Mouse (Mus musculus) limb, embryonic 11.5 days (tissue): ENCODE data around the gene Ntpcr. TPM values are rescaled to one million over a fixed set of nuclear protein-coding genes. Genes with fewer than 3 reads are reported as not detected.

Source experiments
- ATAC-seq: fragments of 200-750 bp; cut with Nextera tagmentation; 2 replicates; pipeline ENCODE4 v1.8.0; 2017; ENCODE audit warnings: low read depth; ENCODE audit not compliant: insufficient number of reproducible peaks, low FRiP score, low TSS enrichment
- DNase-seq: peaks from one replicate; pipeline ENCODE4 v3.0.0-alpha.2; 2015; ENCODE audit warnings: low spot score
- H3K27ac ChIP-seq: fragments of 300-500 bp; sonication (generic); replicated peaks from 2 replicates; pipeline ENCODE4 v1.5.1; 2014; ENCODE audit warnings: low read depth, mild to moderate bottlenecking, low read length
- H3K27me3 ChIP-seq: fragments of 300-500 bp; sonication (generic); 2 replicates; pipeline ENCODE4 v1.6.1; 2014; ENCODE audit warnings: mild to moderate bottlenecking, low read length, mixed read lengths; ENCODE audit not compliant: control insufficient read depth, insufficient read depth
- H3K36me3 ChIP-seq: fragments of 300-500 bp; sonication (generic); 2 replicates; pipeline ENCODE4 v1.6.1; 2014; ENCODE audit warnings: mild to moderate bottlenecking, low read length, moderate library complexity, mixed read lengths; ENCODE audit not compliant: control insufficient read depth, insufficient read depth
- H3K4me1 ChIP-seq: fragments of 300-500 bp; sonication (generic); 2 replicates; pipeline ENCODE4 v1.6.1; 2014; ENCODE audit warnings: low read length, mixed read lengths; ENCODE audit not compliant: control insufficient read depth, insufficient read depth
- H3K4me2 ChIP-seq: fragments of 300-500 bp; sonication (generic); 2 replicates; pipeline ENCODE4 v1.6.1; 2014; ENCODE audit warnings: low read depth, mild to moderate bottlenecking, moderate library complexity; ENCODE audit not compliant: severe bottlenecking
- H3K4me3 ChIP-seq: fragments of 300-500 bp; sonication (generic); 2 replicates; pipeline ENCODE4 v1.5.1; 2014; ENCODE audit warnings: low read depth, low read length
- H3K9ac ChIP-seq: fragments of 300-500 bp; sonication (generic); 2 replicates; pipeline ENCODE4 v1.6.1; 2014; ENCODE audit warnings: mild to moderate bottlenecking, low read length
- H3K9me3 ChIP-seq: fragments of 300-500 bp; sonication (generic); 2 replicates; pipeline ENCODE4 v1.6.1; 2016; ENCODE audit warnings: low read length; ENCODE audit not compliant: control insufficient read depth
- WGBS: fragments of 180-500 bp; shearing (Covaris S2); extraction: QIAGEN DNeasy Blood & Tissue Kit; methylation state at CpG from one replicate; pipeline ENCODE4 v1.1.7; 2014; 5-methylcytosine and 5-hydroxymethylcytosine counted together
- polyA plus RNA-seq: library from polyadenylated mRNA; unstranded; fragments of >200 nt; fragmentation: Nextera tagmentation; extraction: Ambion mirVana; gene quantifications from 2 replicates; pipeline ENCODE4 v1.2.1, GENCODE M21; 2014

Ntpcr gene
- polyA plus RNA-seq, 1 experiment from 2014 or later, result 22.0 TPM

- Histone ChIP-seq H3K9ac (peak overlapping the region; percentile 64), H3K36me3 (no peaks in the 10 kb centered on the region), H3K4me3 (peak overlapping the region; percentile 61), H3K27ac (no peak overlapping the region), H3K4me2 (peak overlapping the region; percentile 83), H3K4me1 (peaks cover 11% of the 10 kb centered on the region), H3K9me3 (no peaks in the 10 kb centered on the region), H3K27me3 (no peaks in the 10 kb centered on the region)
- WGBS, result 9% methylated on average over 44 of the region's 52 CpGs
- ATAC-seq (peak; percentile 87), DNase-seq (peak; percentile 93)
These were observed 4.5 kb downstream of the Ntpcr start for GRCm38 (mm10) chr8:125733964-125734956.

GRCm38 (mm10) chr8:125738956-125739355 is 9.2 kb downstream of the Ntpcr start:
- no peaks in the 10 kb centered on the region for H3K9me3 ChIP-seq
- H3K9ac ChIP-seq, result no peak overlapping the region
- DNase-seq, result no peak
- no peaks in the 10 kb centered on the region for H3K27me3 ChIP-seq
- 76% methylated on average over 4 of the region's 4 CpGs for WGBS
- peaks cover 11% of the 10 kb centered on the region for H3K4me1 ChIP-seq
- no peak overlapping the region for H3K4me2 ChIP-seq
- H3K36me3 ChIP-seq, result no peaks in the 10 kb centered on the region
- H3K4me3 ChIP-seq, result no peak overlapping the region
- H3K27ac ChIP-seq, result no peak overlapping the region
- no peak for ATAC-seq

GRCm38 (mm10) chr8:125740655-125741054 is 10.9 kb downstream of the Ntpcr start:
- Histone ChIP-seq H3K9me3 (no peaks in the 10 kb centered on the region), H3K4me2 (no peak overlapping the region), H3K36me3 (no peaks in the 10 kb centered on the region), H3K27me3 (no peaks in the 10 kb centered on the region), H3K4me1 (0 out of 2 replicates have a peak, but pooled peaks cover 2% of the 10 kb centered on the region), H3K27ac (no peak overlapping the region), H3K9ac (no peak overlapping the region), H3K4me3 (no peak overlapping the region)
- ATAC-seq (no peak), DNase-seq (no peak)
- WGBS, result 74% methylated on average over 10 of the region's 10 CpGs

- no peak for DNase-seq
- no peaks in the 10 kb centered on the region for H3K36me3 ChIP-seq
- H3K27ac ChIP-seq, result no peak overlapping the region
- no peak overlapping the region for H3K4me3 ChIP-seq
- H3K4me2 ChIP-seq, result no peak overlapping the region
- H3K4me1 ChIP-seq, result no peaks in the 10 kb centered on the region
- H3K9me3 ChIP-seq, result no peaks in the 10 kb centered on the region
- no peak overlapping the region for H3K9ac ChIP-seq
- ATAC-seq, result no peak
- WGBS, result 80% methylated on average over 5 of the region's 5 CpGs
- H3K27me3 ChIP-seq, result no peaks in the 10 kb centered on the region
These were observed 11.6 kb downstream of the Ntpcr start for GRCm38 (mm10) chr8:125741377-125741776.

- Histone ChIP-seq H3K4me2 (no peak overlapping the region), H3K4me1 (peaks cover under 1% of the 10 kb centered on the region; the same call in 1 of the 2 replicates), H3K4me3 (no peak overlapping the region), H3K27me3 (no peaks in the 10 kb centered on the region), H3K9me3 (no peaks in the 10 kb centered on the region), H3K27ac (no peak overlapping the region), H3K9ac (no peak overlapping the region), H3K36me3 (no peaks in the 10 kb centered on the region)
- 71% methylated on average over 2 of the region's 2 CpGs for WGBS
- DNase-seq (no peak), ATAC-seq (no peak)
These were observed 12.1 kb downstream of the Ntpcr start for GRCm38 (mm10) chr8:125741855-125742254.

GRCm38 (mm10) chr8:125742406-125742805 is 12.6 kb downstream of the Ntpcr start:
- Histone ChIP-seq H3K4me1 (peaks cover 6% of the 10 kb centered on the region), H3K4me2 (no peak overlapping the region), H3K36me3 (no peaks in the 10 kb centered on the region), H3K27me3 (no peaks in the 10 kb centered on the region), H3K9ac (no peak overlapping the region), H3K27ac (no peak overlapping the region), H3K9me3 (no peaks in the 10 kb centered on the region), H3K4me3 (no peak overlapping the region)
- ATAC-seq (no peak), DNase-seq (no peak)
- WGBS, result 85% methylated on average over 8 of the region's 8 CpGs

- Histone ChIP-seq H3K9me3 (no peaks in the 10 kb centered on the region), H3K4me1 (peaks cover 6% of the 10 kb centered on the region), H3K4me2 (no peak overlapping the region), H3K27ac (no peak overlapping the region), H3K9ac (no peak overlapping the region), H3K36me3 (no peaks in the 10 kb centered on the region), H3K4me3 (no peak overlapping the region), H3K27me3 (no peaks in the 10 kb centered on the region)
- DNase-seq (no peak), ATAC-seq (no peak)
- WGBS, result 91% methylated on average over 10 of the region's 10 CpGs
These were observed 15.3 kb downstream of the Ntpcr start for GRCm38 (mm10) chr8:125744914-125745576.

GRCm38 (mm10) chr8:125747390-125747789 is 17.6 kb downstream of the Ntpcr start:
- no peaks in the 10 kb centered on the region for H3K9me3 ChIP-seq
- 68% methylated on average over 8 of the region's 8 CpGs for WGBS
- H3K9ac ChIP-seq, result peak overlapping the region; percentile 22; the same call in 1 of the 2 replicates
- no peaks in the 10 kb centered on the region for H3K36me3 ChIP-seq
- no peaks in the 10 kb centered on the region for H3K27me3 ChIP-seq
- ATAC-seq (no peak), DNase-seq (no peak)
- no peak overlapping the region for H3K4me2 ChIP-seq
- H3K4me3 ChIP-seq, result no peak overlapping the region
- peaks cover 15% of the 10 kb centered on the region for H3K4me1 ChIP-seq
- H3K27ac ChIP-seq, result peak overlapping the region; percentile 65
